Mouse (Mus musculus): ENCODE measurements around the gene Ankra2. TPM values are rescaled to one million over a fixed set of nuclear protein-coding genes. Genes with fewer than 3 reads are reported as not detected.

Ankra2 gene
- polyA plus RNA-seq, 1 experiment from 2014 or later = 7.6 TPM

DNA sequence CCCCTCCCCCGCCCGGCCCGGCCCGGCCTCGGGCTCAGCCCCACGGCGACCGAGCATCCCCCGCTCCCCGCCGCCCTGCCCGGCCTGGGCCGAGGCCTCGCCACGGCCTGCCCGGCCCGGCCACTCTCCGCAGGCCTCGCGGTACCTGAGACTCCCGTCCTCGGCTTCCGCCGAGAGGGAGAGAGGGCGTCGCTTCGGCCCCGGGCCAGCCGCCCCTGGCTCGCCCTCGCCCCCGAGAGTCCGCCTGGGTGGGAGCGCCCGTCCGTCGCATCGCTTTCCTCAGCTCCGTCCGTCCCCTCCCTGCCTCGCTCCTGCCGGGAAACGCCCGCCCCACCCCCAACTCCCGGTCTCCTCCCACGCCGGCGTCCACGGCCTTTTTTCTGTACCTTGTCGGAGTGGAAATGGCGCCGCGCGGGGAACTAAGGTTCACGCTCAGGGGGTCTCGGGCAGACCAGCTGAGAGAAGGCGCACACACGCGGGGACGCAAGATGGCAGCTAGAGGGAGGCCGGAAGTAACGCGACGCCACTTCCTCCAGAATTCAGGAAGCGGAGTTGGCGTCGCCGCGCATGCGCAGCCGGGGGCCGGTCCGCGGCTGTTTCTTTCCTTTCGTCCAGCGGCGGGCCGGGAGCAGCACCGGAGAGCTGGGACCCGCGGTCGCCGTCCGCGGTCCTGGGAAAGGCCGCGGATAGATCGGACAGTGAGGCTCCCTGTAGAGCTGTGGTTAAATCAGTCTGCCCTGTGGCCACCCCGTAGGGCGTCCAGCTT is 53.8 kb downstream of the Ankra2 start, which contains the start of gene Btf3:
Btf3 (minus strand) TSS at position 527 of the 766 bp plus-strand sequence.
- peak; percentile 88 for ATAC-seq (ENCODE audit: low read depth)
- peak within 1 kb of the TSS; percentile 89 for H3K27ac ChIP-seq

DNA sequence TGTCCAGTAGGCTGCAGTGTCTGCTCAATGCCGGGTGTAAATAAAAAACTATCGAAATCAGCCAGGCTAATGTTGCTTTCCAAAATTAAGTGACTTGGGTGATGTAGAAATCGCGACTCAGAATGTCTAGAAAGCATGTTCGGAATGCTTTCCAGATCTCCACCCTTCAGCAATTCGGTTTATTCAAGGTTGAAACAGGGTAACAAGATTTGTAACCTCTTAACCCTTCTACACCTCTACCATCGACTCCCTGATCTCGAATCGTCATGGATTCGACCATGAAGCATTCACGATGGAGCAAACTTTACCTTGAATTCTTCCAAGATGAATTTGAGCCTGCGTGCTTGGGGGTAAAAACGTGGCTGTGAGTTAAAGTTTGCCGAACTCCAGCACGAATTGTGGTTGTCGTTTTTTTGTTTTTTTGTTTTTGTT is 54.4 kb downstream of the Ankra2 start:
- Histone ChIP-seq H3K9ac (peak overlapping the region; percentile 97), H3K36me3 (peaks cover 28% of the 10 kb centered on the region), H3K4me2 (peak overlapping the region; percentile 81), H3K27me3 (no peaks in the 10 kb centered on the region), H3K4me1 (replicated peaks) (peaks cover 29% of the 10 kb centered on the region), H3K4me3 (replicated peaks) (peak overlapping the region; percentile 98), H3K9me3 (replicated peaks) (no peaks in the 10 kb centered on the region), H3K27ac (peak overlapping the region; percentile 89)
- under 1% methylated on average over 16 of the region's 16 CpGs for WGBS (ENCODE audit: insufficient replicate concordance)
- ATAC-seq (ENCODE audit: low read depth) = 0 out of 2 replicates have a peak, but pooled peaks have one; percentile 39
- DNase-seq = no peak

More for the DNA sequence above, 53.8 kb downstream of the Ankra2 start, which contains the start of gene Btf3:
- Histone ChIP-seq H3K4me2 (peak within 1 kb of the TSS; percentile 81), H3K36me3 (peaks cover 34% of the 10 kb centered on the region), H3K9ac (peak within 1 kb of the TSS; percentile 97), H3K9me3 (replicated peaks) (no peaks in the 10 kb centered on the region), H3K4me1 (replicated peaks) (peaks cover 33% of the 10 kb centered on the region), H3K4me3 (replicated peaks) (peak within 1 kb of the TSS; percentile 98), H3K27me3 (no peaks in the 10 kb centered on the region)
- peak; percentile 89 for DNase-seq
- WGBS (ENCODE audit: insufficient replicate concordance) = under 1% methylated on average over 70 of the region's 90 CpGs

DNA sequence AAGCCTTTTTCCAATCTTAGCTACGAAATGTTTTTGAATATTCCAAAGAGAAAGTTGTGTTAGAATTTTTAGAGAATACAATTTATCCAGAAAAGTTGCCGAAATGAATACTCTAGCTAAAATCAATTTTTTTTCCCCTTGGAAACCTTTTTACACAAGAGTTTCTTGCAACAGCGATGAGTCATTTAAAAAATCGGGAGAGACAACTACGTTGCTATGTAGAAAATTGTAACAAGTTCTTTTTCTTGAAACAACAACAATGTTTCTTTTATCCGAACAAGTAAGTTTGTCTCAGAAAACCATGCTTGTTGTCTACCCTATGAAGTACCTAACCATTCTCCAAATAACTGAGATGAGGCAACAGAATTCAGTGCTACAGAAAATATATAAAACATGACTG is 55.0 kb downstream of the Ankra2 start:
- Histone ChIP-seq H3K9me3 (replicated peaks) (no peaks in the 10 kb centered on the region), H3K4me1 (replicated peaks) (peaks cover 29% of the 10 kb centered on the region), H3K27me3 (no peaks in the 10 kb centered on the region), H3K9ac (0 out of 2 replicates have a peak overlapping the region, but pooled peaks have one; percentile 97), H3K4me2 (peak overlapping the region; percentile 81), H3K4me3 (replicated peaks) (peak overlapping the region; percentile 98; the same call in 1 of the 2 replicates), H3K27ac (no peak overlapping the region), H3K36me3 (peaks cover 22% of the 10 kb centered on the region)
- WGBS (ENCODE audit: insufficient replicate concordance) = 78% methylated on average over 6 of the region's 6 CpGs
- DNase-seq = no peak
- no peak for ATAC-seq (ENCODE audit: low read depth)

Other genes starting within 250 kb of the Ankra2 start
- gene Arhgef28, start 56.6 kb upstream of the Ankra2 start, polyA plus RNA-seq (2015; fragmentation: Nextera tagmentation; extraction: Ambion mirVana) = 0.40 and 0.52 TPM in 2 replicates
- 17.8 and 22.0 TPM in 2 replicates for gene Utp15, start within 50 bp of the Ankra2 start, polyA plus RNA-seq (2015; fragmentation: Nextera tagmentation; extraction: Ambion mirVana)
- not detected in 2 replicates for gene Gm21976, start 16.8 kb downstream of the Ankra2 start, polyA plus RNA-seq (2015; fragmentation: Nextera tagmentation; extraction: Ambion mirVana)
- gene Btf3, start 53.9 kb downstream of the Ankra2 start, polyA plus RNA-seq (2015; fragmentation: Nextera tagmentation; extraction: Ambion mirVana) = 521 and 607 TPM in 2 replicates
- gene Foxd1, start 91.2 kb downstream of the Ankra2 start, polyA plus RNA-seq (2015; fragmentation: Nextera tagmentation; extraction: Ambion mirVana) = not detected in 2 replicates
- 0.76 and 1.5 TPM in 2 replicates for gene Gm10320, start 228.9 kb downstream of the Ankra2 start, polyA plus RNA-seq (2015; fragmentation: Nextera tagmentation; extraction: Ambion mirVana)